Mouse (Mus musculus) gonadal fat pad, adult 2 months (tissue): ENCODE measurements around the gene Uba2. TPM values are rescaled to one million over a fixed set of nuclear protein-coding genes. Genes with fewer than 3 reads are reported as not detected.

Source experiments
- polyA plus RNA-seq: library from polyadenylated mRNA; depleted of rRNA; stranded (reverse); fragments of >200 nt; gene quantifications from 2 replicates; pipeline ENCODE4 v1.2.3, GENCODE M21; 2012; rRNA removed

The Uba2 gene
- polyA plus RNA-seq, 1 experiment: 57.5 TPM

Other genes starting within 250 kb of the Uba2 start
- not detected in 2 replicates for gene Scgb2b26, start 224.6 kb downstream of the Uba2 start, polyA plus RNA-seq
- gene Scgb2b27, start 155.7 kb downstream of the Uba2 start, polyA plus RNA-seq: not detected in 2 replicates
- not detected in 2 replicates for gene Scgb1b27, start 148.1 kb downstream of the Uba2 start, polyA plus RNA-seq
- not detected in 2 replicates for gene Scgb1b30, start 74.2 kb downstream of the Uba2 start, polyA plus RNA-seq
- gene Wtip, start 36.3 kb downstream of the Uba2 start, polyA plus RNA-seq: 20.1 and 22.8 TPM in 2 replicates
- 23.9 and 29.4 TPM in 2 replicates for gene Pdcd2l, start 27.1 kb upstream of the Uba2 start, polyA plus RNA-seq
- gene Gpi1, start 60.7 kb upstream of the Uba2 start, polyA plus RNA-seq: 269 and 270 TPM in 2 replicates
- not detected in 2 replicates for gene Gm6096, start 81.4 kb upstream of the Uba2 start, polyA plus RNA-seq
- gene 4931406P16Rik, start 144.0 kb upstream of the Uba2 start, polyA plus RNA-seq: 33.8 and 35.0 TPM in 2 replicates
- gene Lsm14a, start 223.7 kb upstream of the Uba2 start, polyA plus RNA-seq: 64.5 and 81.4 TPM in 2 replicates